Mouse (Mus musculus) retina, postnatal 7 days (tissue): ENCODE results near the gene Mrgpra3.

ENCODE experiments used
- DNase-seq: peaks from one replicate; pipeline ENCODE4 v3.0.0-alpha.2; 2012; ENCODE audit warnings: low read depth, low spot score

The Mrgpra3 gene

DNA sequence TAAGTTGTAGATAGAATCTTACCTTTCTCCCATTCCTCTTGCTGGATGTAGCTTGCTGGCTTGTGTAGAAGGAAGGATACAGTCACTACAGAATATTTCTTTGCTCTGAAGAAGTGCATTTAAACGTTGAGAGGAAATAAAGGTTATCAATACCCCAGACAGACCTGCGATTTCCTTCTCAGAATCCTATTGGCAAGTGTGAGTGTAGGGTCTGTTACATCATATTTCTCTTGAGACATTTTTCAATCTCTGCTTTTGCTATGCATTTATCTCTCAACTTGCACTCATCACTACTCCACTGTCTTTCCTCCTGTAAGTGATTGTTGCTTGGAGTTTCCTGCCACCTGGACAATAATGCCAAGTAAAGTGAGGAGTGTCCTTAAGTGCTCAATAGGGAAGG, at the start of gene Mrgpra3:
TSS of gene Mrgpra3 (minus strand) at position 101 of the 400 bp plus-strand sequence.
- no peak for DNase-seq
